Mouse (Mus musculus) brain, embryonic 14.5 days (tissue): ENCODE measurements around the gene Dyrk1a.

Source experiments
- CTCF ChIP-seq: fragments of 200-500 bp; IDR thresholded peaks from 2 replicates; pipeline ENCODE4 v1.5.1; 2012; ENCODE audit warnings: inconsistent platforms, mild to moderate bottlenecking, moderate library complexity, borderline replicate concordance; ENCODE audit not compliant: insufficient read depth, insufficient read length; ENCODE audit errors: extremely low read depth
- POLR2A ChIP-seq: fragments of 200-500 bp; IDR thresholded peaks from 2 replicates; pipeline ENCODE4 v1.6.1; 2012; ENCODE audit warnings: mild to moderate bottlenecking, inconsistent platforms, borderline replicate concordance; ENCODE audit not compliant: poor library complexity, insufficient read depth, insufficient read length, severe bottlenecking; ENCODE audit errors: extremely low read depth

GRCm38 (mm10) chr16:94556228-94556627, 13.6 kb upstream of the Dyrk1a start:
- TF ChIP-seq POLR2A (no peak), CTCF (no peak)
